Comparison of ENCODE assay signal across 9 mouse cellular contexts in genomic region chr4:138343341-138343837, GRCm38 (mm10). TPM values are rescaled to one million over a fixed set of nuclear protein-coding genes. Genes with fewer than 3 reads are reported as not detected.
A peak's percentile ranks its signal among the peaks of the same experiment; 100 is the strongest.
DNase-seq lines count a peak whose midpoint lies in the region; ATAC-seq lines count a peak whose summit lies in the region.
"Had no signal": no experiment of that assay in that cellular context is flagged by ENCODE, and none has a peak within 500 bp of the region (broad histone marks: within the 10 kb centered on the region; RNA-seq: fewer than 3 reads in every experiment).

No protein-coding gene starts in this region.

- 90% methylated on average over 10 of the region's 10 CpGs for WGBS in midbrain, embryonic 11.5 days
- 89% methylated on average over 10 of the region's 10 CpGs for WGBS in midbrain, embryonic 10.5 days
- 34% methylated on average over 10 of the region's 10 CpGs for WGBS in kidney, embryonic 16.5 days
- WGBS in stomach, embryonic 16.5 days: 72% methylated on average over 10 of the region's 10 CpGs
- WGBS in forebrain, embryonic 14.5 days: 74% methylated on average over 10 of the region's 10 CpGs

- no peak overlapping the region for H3K4me3 ChIP-seq in midbrain, embryonic 11.5 days (ENCODE audit: low read depth, low read length)
- H3K4me3 ChIP-seq in midbrain, embryonic 10.5 days: no peak overlapping the region
- no peak overlapping the region for H3K4me3 ChIP-seq in kidney, embryonic 16.5 days (ENCODE audit: low read length)
- no peak overlapping the region for H3K4me3 ChIP-seq in stomach, embryonic 16.5 days (replicated peaks; ENCODE audit: low read length)
- no peak overlapping the region for H3K4me3 ChIP-seq in forebrain, embryonic 14.5 days (ENCODE audit: low read depth, low read length)

- H3K27me3 ChIP-seq in midbrain, embryonic 11.5 days (ENCODE audit: control insufficient read depth, insufficient read depth, low read length): no peaks in the 10 kb centered on the region
- no peaks in the 10 kb centered on the region for H3K27me3 ChIP-seq in midbrain, embryonic 10.5 days (ENCODE audit: low read depth, poor library complexity, severe bottlenecking)
- H3K27me3 ChIP-seq in kidney, embryonic 16.5 days (ENCODE audit: insufficient read depth, low read length): no peaks in the 10 kb centered on the region
- no peaks in the 10 kb centered on the region for H3K27me3 ChIP-seq in stomach, embryonic 16.5 days (ENCODE audit: control insufficient read depth, insufficient read depth, low read length)
- H3K27me3 ChIP-seq in forebrain, embryonic 14.5 days (replicated peaks; ENCODE audit: control insufficient read depth, insufficient read depth, low read length): no peaks in the 10 kb centered on the region

- no peaks in the 10 kb centered on the region for H3K9me3 ChIP-seq in midbrain, embryonic 11.5 days (ENCODE audit: control insufficient read depth, low read length)
- H3K9me3 ChIP-seq in midbrain, embryonic 10.5 days (replicated peaks): no peaks in the 10 kb centered on the region
- H3K9me3 ChIP-seq in kidney, embryonic 16.5 days (ENCODE audit: low read length): no peaks in the 10 kb centered on the region
- H3K9me3 ChIP-seq in stomach, embryonic 16.5 days (replicated peaks; ENCODE audit: control insufficient read depth, low read length): no peaks in the 10 kb centered on the region
- no peaks in the 10 kb centered on the region for H3K9me3 ChIP-seq in forebrain, embryonic 14.5 days (replicated peaks; ENCODE audit: control insufficient read depth, low read length)

- H3K36me3 ChIP-seq in midbrain, embryonic 11.5 days (ENCODE audit: control insufficient read depth, insufficient read depth, low read length): no peaks in the 10 kb centered on the region
- no peaks in the 10 kb centered on the region for H3K36me3 ChIP-seq in midbrain, embryonic 10.5 days
- no peaks in the 10 kb centered on the region for H3K36me3 ChIP-seq in kidney, embryonic 16.5 days (ENCODE audit: insufficient read depth, low read length)
- H3K36me3 ChIP-seq in stomach, embryonic 16.5 days (ENCODE audit: control insufficient read depth, insufficient read depth, low read length): no peaks in the 10 kb centered on the region
- no peaks in the 10 kb centered on the region for H3K36me3 ChIP-seq in forebrain, embryonic 14.5 days (ENCODE audit: control insufficient read depth, insufficient read depth, low read length)

- peak; percentile 57 for DNase-seq in midbrain, embryonic 11.5 days (ENCODE audit: low spot score, missing footprints)
- DNase-seq in midbrain, embryonic 10.5 days (ENCODE audit: low spot score): no peak
- peak; percentile 70 to 73 for DNase-seq in cerebellum, postnatal 10 days
- DNase-seq in right cerebral cortex, postnatal 4 days: no peak
- no peak for DNase-seq in thymus, postnatal 10 days (ENCODE audit: low spot score in 2 of 2)
- no peak for DNase-seq in forebrain, embryonic 14.5 days (ENCODE audit: low spot score)
- DNase-seq: gastrocnemius, postnatal 25 days had no signal

- no peaks in the 10 kb centered on the region for H3K4me1 ChIP-seq in midbrain, embryonic 11.5 days (ENCODE audit: control insufficient read depth, insufficient read depth, low read length)
- no peaks in the 10 kb centered on the region for H3K4me1 ChIP-seq in midbrain, embryonic 10.5 days
- peaks cover 8% of the 10 kb centered on the region for H3K4me1 ChIP-seq in kidney, embryonic 16.5 days (ENCODE audit: insufficient read depth, low read length)
- H3K4me1 ChIP-seq in stomach, embryonic 16.5 days (ENCODE audit: control insufficient read depth, insufficient read depth, low read length): no peaks in the 10 kb centered on the region
- H3K4me1 ChIP-seq in forebrain, embryonic 14.5 days (ENCODE audit: control insufficient read depth, insufficient read depth, low read length): no peaks in the 10 kb centered on the region

- no peak for ATAC-seq in midbrain, embryonic 11.5 days (ENCODE audit: low FRiP score)
- no peak for ATAC-seq in kidney, embryonic 16.5 days (ENCODE audit: low FRiP score, low TSS enrichment)
- ATAC-seq in stomach, embryonic 16.5 days (ENCODE audit: insufficient read depth, low FRiP score): no peak
- no peak for ATAC-seq in forebrain, embryonic 14.5 days

- H3K4me2 ChIP-seq in midbrain, embryonic 11.5 days: no peak overlapping the region
- H3K4me2 ChIP-seq in kidney, embryonic 16.5 days (replicated peaks; ENCODE audit: low read depth, low read length): no peak overlapping the region
- no peak overlapping the region for H3K4me2 ChIP-seq in stomach, embryonic 16.5 days (ENCODE audit: low read depth, low read length)
- H3K4me2 ChIP-seq in forebrain, embryonic 14.5 days (ENCODE audit: low read length): no peak overlapping the region

- no peak overlapping the region for H3K27ac ChIP-seq in midbrain, embryonic 11.5 days (ENCODE audit: low read depth, low read length)
- no peak overlapping the region for H3K27ac ChIP-seq in midbrain, embryonic 10.5 days (replicated peaks)
- H3K27ac ChIP-seq in kidney, embryonic 16.5 days (ENCODE audit: low read length): peak overlapping the region; percentile 11
- peak overlapping the region; percentile 77 for H3K27ac ChIP-seq in stomach, embryonic 16.5 days (ENCODE audit: low read length)
- H3K27ac ChIP-seq in forebrain, embryonic 14.5 days (ENCODE audit: low read depth, low read length): no peak overlapping the region

- no peak overlapping the region for H3K9ac ChIP-seq in midbrain, embryonic 11.5 days (ENCODE audit: low read length)
- no peak overlapping the region for H3K9ac ChIP-seq in kidney, embryonic 16.5 days (replicated peaks; ENCODE audit: low read length)
- H3K9ac ChIP-seq in stomach, embryonic 16.5 days (ENCODE audit: low read length): no peak overlapping the region; the same call in 1 of the 2 replicates
- H3K9ac ChIP-seq in forebrain, embryonic 14.5 days (ENCODE audit: low read length): no peak overlapping the region

RNA-seq across cellular contexts. Expression of gene Pink1, which starts 17.3 kb away (rescaled TPM):
- 21.6 and 22.4 TPM in 2 replicates for polyA plus RNA-seq in midbrain, embryonic 11.5 days (2014; fragmentation: Nextera tagmentation; extraction: Ambion mirVana)
- polyA plus RNA-seq in midbrain, embryonic 10.5 days (2016; fragmentation: Nextera tagmentation; extraction: Ambion mirVana): 30.5 and 41.3 TPM in 2 replicates
- 54.4 and 56.0 TPM in 2 replicates for polyA plus RNA-seq in kidney, embryonic 16.5 days (2015; fragmentation: Nextera tagmentation; extraction: Ambion mirVana)
- polyA plus RNA-seq in stomach, embryonic 16.5 days (2015; fragmentation: Nextera tagmentation; extraction: Ambion mirVana): 33.0 and 34.2 TPM in 2 replicates
- 42.2 and 47.6 TPM in 2 replicates for polyA plus RNA-seq in forebrain, embryonic 14.5 days (2014; fragmentation: Nextera tagmentation; extraction: Ambion mirVana)

RNA-seq across cellular contexts. Expression of gene Cda, which starts 24.4 kb away (rescaled TPM):
- polyA plus RNA-seq in midbrain, embryonic 11.5 days (2014; fragmentation: Nextera tagmentation; extraction: Ambion mirVana): 1.7 and 2.0 TPM in 2 replicates
- polyA plus RNA-seq in midbrain, embryonic 10.5 days (2016; fragmentation: Nextera tagmentation; extraction: Ambion mirVana): 1.2 and 2.0 TPM in 2 replicates
- 24.6 and 27.1 TPM in 2 replicates for polyA plus RNA-seq in kidney, embryonic 16.5 days (2015; fragmentation: Nextera tagmentation; extraction: Ambion mirVana)
- 12.6 and 14.9 TPM in 2 replicates for polyA plus RNA-seq in stomach, embryonic 16.5 days (2015; fragmentation: Nextera tagmentation; extraction: Ambion mirVana)
- polyA plus RNA-seq in forebrain, embryonic 14.5 days (2014; fragmentation: Nextera tagmentation; extraction: Ambion mirVana): 2.2 and 2.3 TPM in 2 replicates

RNA-seq across cellular contexts. Expression of gene Ddost, which starts 38.9 kb away (rescaled TPM):
- polyA plus RNA-seq in midbrain, embryonic 11.5 days (2014; fragmentation: Nextera tagmentation; extraction: Ambion mirVana): 209 and 219 TPM in 2 replicates
- polyA plus RNA-seq in midbrain, embryonic 10.5 days (2016; fragmentation: Nextera tagmentation; extraction: Ambion mirVana): 281 and 282 TPM in 2 replicates
- polyA plus RNA-seq in kidney, embryonic 16.5 days (2015; fragmentation: Nextera tagmentation; extraction: Ambion mirVana): 407 and 438 TPM in 2 replicates
- polyA plus RNA-seq in stomach, embryonic 16.5 days (2015; fragmentation: Nextera tagmentation; extraction: Ambion mirVana): 418 and 440 TPM in 2 replicates
- polyA plus RNA-seq in forebrain, embryonic 14.5 days (2014; fragmentation: Nextera tagmentation; extraction: Ambion mirVana): 182 and 192 TPM in 2 replicates

RNA-seq across cellular contexts. Expression of gene Fam43b, which starts 52.9 kb away (rescaled TPM):
- polyA plus RNA-seq in midbrain, embryonic 11.5 days (2014; fragmentation: Nextera tagmentation; extraction: Ambion mirVana): 0.14 TPM in 1 of 2 replicates, not detected in the other
- polyA plus RNA-seq in midbrain, embryonic 10.5 days (2016; fragmentation: Nextera tagmentation; extraction: Ambion mirVana): 0.06 TPM in 1 of 2 replicates, not detected in the other
- 0.12 TPM in 1 of 2 replicates, not detected in the other for polyA plus RNA-seq in kidney, embryonic 16.5 days (2015; fragmentation: Nextera tagmentation; extraction: Ambion mirVana)
- polyA plus RNA-seq in stomach, embryonic 16.5 days (2015; fragmentation: Nextera tagmentation; extraction: Ambion mirVana): not detected in 2 replicates
- 1.8 and 4.8 TPM in 2 replicates for polyA plus RNA-seq in forebrain, embryonic 14.5 days (2014; fragmentation: Nextera tagmentation; extraction: Ambion mirVana)

Comparison
In these comparisons a context has a peak if more than half of its experiments do, and no peak if none do; other contexts are left out.
1. DNase-seq: peak in midbrain, embryonic 11.5 days (single experiment) and cerebellum, postnatal 10 days (2 of 2); none in midbrain, embryonic 10.5 days (single experiment), right cerebral cortex, postnatal 4 days (single experiment), thymus, postnatal 10 days (0 of 2) and forebrain, embryonic 14.5 days (single experiment).
2. H3K27ac ChIP-seq: peak in kidney, embryonic 16.5 days (single experiment) and stomach, embryonic 16.5 days (single experiment); none in midbrain, embryonic 11.5 days (single experiment), midbrain, embryonic 10.5 days (single experiment) and forebrain, embryonic 14.5 days (single experiment).